Mouse (Mus musculus) myocyte (in vitro differentiated cells): ENCODE results near the gene Afg1l.

Experiments used
- MYOD1 ChIP-seq, 3 experiments: IDR thresholded peaks; one replicate each; pipeline ENCODE4 v1.6.1; 2011; ENCODE audit warnings: control low read depth in 2 of 3, low read depth in 2 of 3, mild to moderate bottlenecking in 2 of 3, moderate library complexity in 1 of 3; ENCODE audit not compliant: insufficient read length in 2 of 3, control insufficient read depth in 1 of 3
- POLR2A ChIP-seq: IDR thresholded peaks from one replicate; pipeline ENCODE4 v1.6.1; 2011; ENCODE audit warnings: low read depth, mild to moderate bottlenecking, control low read depth, moderate library complexity; ENCODE audit not compliant: insufficient read length
- TCF12 ChIP-seq: IDR thresholded peaks from one replicate; pipeline ENCODE4 v1.6.1; 2011; ENCODE audit warnings: mild to moderate bottlenecking, control low read depth; ENCODE audit not compliant: poor library complexity, insufficient read depth, severe bottlenecking

- TF ChIP-seq POLR2A, result no peak
- TF ChIP-seq TCF12, result no peak
- TF ChIP-seq MYOD1 (IDR thresholded peaks at IDR 0.05; ENCODE audit: control insufficient read depth in 1 of 3, insufficient read length in 2 of 3, low read depth in 2 of 3), result no peak
Observed at GRCm38 (mm10) chr10:42457557-42458191, 20.7 kb downstream of the Afg1l start.
